In the genomic region with DNA sequence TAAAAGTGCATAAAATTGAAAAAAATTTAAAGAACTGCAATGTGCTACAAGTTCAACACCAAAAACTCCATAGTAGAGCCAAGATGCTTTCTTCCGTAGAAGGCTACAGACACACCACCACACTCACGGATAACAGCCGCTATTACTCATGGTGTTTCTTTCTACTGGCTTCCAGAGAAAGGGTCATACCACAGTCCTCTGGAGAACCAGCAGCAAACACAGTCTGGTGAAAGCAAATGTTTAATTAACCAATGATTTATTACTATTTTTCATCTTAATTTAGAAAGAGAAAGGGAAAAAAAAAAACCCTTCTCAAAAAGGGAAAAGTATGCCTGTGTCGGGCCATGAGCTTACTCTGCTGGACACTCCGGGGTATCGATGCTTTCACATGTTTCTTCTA, we compare ENCODE assay signal across 17 mouse cellular contexts.
"Had no signal": no experiment of that assay in that cellular context is flagged by ENCODE, and none has a peak within 500 bp of the region (broad histone marks: within the 10 kb centered on the region; RNA-seq: fewer than 3 reads in every experiment).

No protein-coding gene starts in this region.

- H3K36me3 ChIP-seq: lung, embryonic 15.5 days; midbrain, embryonic 13.5 days; midbrain, embryonic 15.5 days; neural tube, embryonic 12.5 days; stomach, embryonic 15.5 days had no signal

- H3K27me3 ChIP-seq: lung, embryonic 15.5 days; megakaryocyte, embryonic 14.5 days; midbrain, embryonic 13.5 days; midbrain, embryonic 15.5 days; neural tube, embryonic 12.5 days; stomach, embryonic 15.5 days had no signal

- DNase-seq: lung, adult 2 months; lung, postnatal 14 days; lung, postnatal 36 days; right cerebral cortex, postnatal 14 days; thymus, adult 2 months; thymus, postnatal 25 days; thymus, postnatal 4 days had no signal

- H3K4me2 ChIP-seq: lung, embryonic 15.5 days; midbrain, embryonic 11.5 days; midbrain, embryonic 13.5 days; midbrain, embryonic 15.5 days; neural tube, embryonic 12.5 days; stomach, embryonic 15.5 days had no signal

- ATAC-seq: lung, postnatal 0 days; midbrain, embryonic 13.5 days; midbrain, embryonic 15.5 days had no signal

- H3K9ac ChIP-seq: lung, embryonic 15.5 days; midbrain, embryonic 13.5 days; midbrain, embryonic 15.5 days; neural tube, embryonic 12.5 days; stomach, embryonic 15.5 days had no signal

- H3K4me3 ChIP-seq: lung, embryonic 15.5 days; megakaryocyte, embryonic 14.5 days; midbrain, embryonic 13.5 days; midbrain, embryonic 15.5 days; neural tube, embryonic 12.5 days; stomach, embryonic 15.5 days had no signal

- H3K9me3 ChIP-seq: lung, embryonic 15.5 days; megakaryocyte, embryonic 14.5 days; midbrain, embryonic 13.5 days; midbrain, embryonic 15.5 days; neural tube, embryonic 12.5 days; stomach, embryonic 15.5 days had no signal

- H3K4me1 ChIP-seq: lung, embryonic 15.5 days; megakaryocyte, embryonic 14.5 days; midbrain, embryonic 13.5 days; midbrain, embryonic 15.5 days; neural tube, embryonic 12.5 days; stomach, embryonic 15.5 days had no signal

- H3K27ac ChIP-seq: lung, embryonic 15.5 days; macrophage; midbrain, embryonic 13.5 days; midbrain, embryonic 15.5 days; neural tube, embryonic 12.5 days; stomach, embryonic 15.5 days; stomach, postnatal 0 days had no signal
